Mouse (Mus musculus): ENCODE data around the gene Obox3. TPM values are rescaled to one million over a fixed set of nuclear protein-coding genes. Genes with fewer than 3 reads are reported as not detected.
"Not testable (repeated sequence)": the region's sequence is repeated elsewhere in the genome, so short reads cannot be mapped to it uniquely, and the experiment has no call there.

Gene Obox3
- total RNA-seq (2021): not detected
- long read RNA-seq, experiment 1: 0 reads
- long read RNA-seq, experiment 2, partial matches to known transcripts: 0 of 1 reads
- long read RNA-seq, experiment 2, other reads (novel, unspliced or antisense): 1 of 1 reads

DNA sequence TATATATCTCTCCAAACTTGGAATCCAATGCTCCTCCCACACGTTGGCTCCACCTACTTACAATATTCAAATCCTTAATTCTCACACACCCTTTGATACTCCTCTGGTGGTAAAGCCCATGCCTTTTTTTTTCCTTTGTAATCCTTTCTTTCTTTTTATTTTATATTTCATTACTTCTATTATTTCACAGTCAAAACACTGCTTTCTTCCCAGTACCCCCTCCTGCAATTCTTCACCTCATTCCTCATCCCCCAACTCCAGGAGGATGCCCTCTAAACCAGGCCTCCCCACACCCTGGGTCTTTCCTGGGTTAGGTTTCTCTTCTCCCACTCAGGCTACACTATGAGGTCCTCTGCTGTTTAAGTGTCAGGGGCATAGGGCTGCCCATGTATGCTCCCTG, at the start of gene Obox3:
Obox3 (minus strand) TSS at position 101 of the 400 bp plus-strand sequence.
- not testable (repeated sequence) for DNase-seq (ENCODE audit: low spot score in 2 of 2)

DNA sequence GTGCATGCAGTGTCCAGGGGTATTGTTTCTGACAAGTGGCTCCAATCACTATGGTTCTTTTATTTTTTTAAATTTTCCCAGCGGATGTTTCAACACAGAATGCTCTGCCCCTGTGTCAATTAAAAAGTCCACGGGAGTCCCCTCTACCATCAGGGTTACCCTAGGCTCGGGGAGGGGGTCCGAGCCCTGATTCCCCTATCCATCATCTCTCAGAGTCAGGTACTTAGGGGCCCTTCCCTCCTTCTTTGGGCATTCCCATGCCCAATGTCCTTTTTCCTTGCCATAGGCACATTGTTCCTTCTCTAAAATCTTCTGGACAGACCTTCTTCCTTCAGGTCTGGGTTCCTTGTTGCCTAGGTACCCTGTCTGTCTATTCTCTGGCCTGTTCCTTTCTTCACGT, 130.3 kb downstream of the Obox3 start:
- not testable (repeated sequence) for DNase-seq (ENCODE audit: low spot score in 2 of 2)

Other genes with a start within 250 kb of the Obox3 start
- not detected for gene Obox5, start 110.2 kb upstream of the Obox3 start, total RNA-seq (2021)
- gene Obox6, start 199.8 kb upstream of the Obox3 start, total RNA-seq (2021): not detected
- gene Crx, start 240.1 kb upstream of the Obox3 start, total RNA-seq (2021): not detected
- under 1 TPM; 0.54 to 0.81 TPM for gene Crxos, start 242.7 kb upstream of the Obox3 start, total RNA-seq (2021)

All from adrenal gland, postnatal 4 days (tissue).